Mouse (Mus musculus): ENCODE data around the gene Pdcd7.

Gene Pdcd7

GRCm38 (mm10) chr9:65356971-65357370 lies 11.1 kb downstream of the Pdcd7 start:
- no peak for DNase-seq (ENCODE audit: low spot score)

GRCm38 (mm10) chr9:65358956-65359480 lies 13.1 kb downstream of the Pdcd7 start:
- DNase-seq (ENCODE audit: low spot score): no peak

- DNase-seq (ENCODE audit: low spot score): no peak
Measured at GRCm38 (mm10) chr9:65360641-65361448, 14.9 kb downstream of the Pdcd7 start, which contains the start of gene Ubap1l. Gene Ubap1l (plus strand): TSS chr9:65361041.

DNA sequence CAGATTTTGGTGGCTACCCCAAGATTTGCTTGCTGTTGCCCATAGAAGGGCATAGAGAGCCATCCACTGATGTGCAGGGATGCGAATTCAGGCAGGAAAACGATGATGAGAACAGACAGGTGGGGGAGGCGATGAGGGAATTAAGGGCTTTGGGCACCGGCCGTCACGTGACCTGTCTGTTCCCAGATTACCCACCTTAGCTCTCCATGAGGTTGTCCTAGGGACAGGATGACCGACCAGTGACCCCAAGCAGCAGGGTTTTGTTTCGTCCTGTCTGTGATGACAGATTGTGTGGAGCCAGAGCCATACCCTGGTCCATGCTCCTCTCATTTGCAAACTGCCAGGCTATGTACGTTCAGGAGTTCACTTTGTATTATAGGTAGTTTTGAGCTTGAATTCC lies 17.8 kb downstream of the Pdcd7 start:
- DNase-seq (ENCODE audit: low spot score): no peak

DNA sequence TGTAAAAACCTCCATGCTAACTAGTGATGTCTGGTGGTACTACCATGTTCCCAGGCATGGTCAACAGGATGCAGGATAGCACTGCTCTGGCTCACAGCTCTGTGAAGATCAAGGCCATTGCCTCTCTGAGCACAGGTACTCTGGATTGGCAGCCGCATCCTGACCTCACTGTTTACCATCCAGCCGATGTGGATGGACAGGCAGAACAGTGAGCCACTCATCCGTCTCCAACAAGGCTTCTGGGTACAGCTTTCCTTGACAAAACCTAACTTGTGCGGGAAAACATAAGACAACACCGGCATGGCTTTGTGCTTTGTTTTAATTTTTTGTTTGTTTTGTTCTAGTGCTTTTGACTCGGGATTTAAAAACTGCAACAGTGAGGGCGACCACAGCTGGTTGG lies 19.8 kb downstream of the Pdcd7 start:
- no peak for DNase-seq (ENCODE audit: low spot score)

GRCm38 (mm10) chr9:65371756-65372155 lies 25.9 kb downstream of the Pdcd7 start:
- no peak for DNase-seq (ENCODE audit: low spot score)

DNA sequence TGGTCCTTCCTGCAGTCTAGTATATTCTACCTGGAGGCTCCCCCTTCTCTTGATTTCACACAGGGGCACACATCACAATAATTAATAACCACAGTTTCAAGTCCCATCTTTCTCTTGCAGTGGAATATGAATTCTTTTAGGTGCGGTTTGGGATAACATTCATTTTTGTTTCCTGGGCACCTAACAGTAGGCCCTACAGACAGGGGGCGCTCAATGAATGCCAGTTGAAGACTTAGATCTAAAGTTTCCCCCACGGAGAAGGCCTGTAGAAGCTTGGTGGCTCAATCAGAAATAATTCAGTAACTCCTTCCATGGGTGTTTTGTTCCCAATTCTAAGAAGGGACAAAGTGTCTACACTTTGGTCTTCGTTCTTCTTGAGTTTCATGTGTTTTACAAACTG lies 26.5 kb downstream of the Pdcd7 start:
- no peak for DNase-seq (ENCODE audit: low spot score)

GRCm38 (mm10) chr9:65374468-65375162 lies 28.7 kb downstream of the Pdcd7 start:
- DNase-seq (ENCODE audit: low spot score): no peak

DNA sequence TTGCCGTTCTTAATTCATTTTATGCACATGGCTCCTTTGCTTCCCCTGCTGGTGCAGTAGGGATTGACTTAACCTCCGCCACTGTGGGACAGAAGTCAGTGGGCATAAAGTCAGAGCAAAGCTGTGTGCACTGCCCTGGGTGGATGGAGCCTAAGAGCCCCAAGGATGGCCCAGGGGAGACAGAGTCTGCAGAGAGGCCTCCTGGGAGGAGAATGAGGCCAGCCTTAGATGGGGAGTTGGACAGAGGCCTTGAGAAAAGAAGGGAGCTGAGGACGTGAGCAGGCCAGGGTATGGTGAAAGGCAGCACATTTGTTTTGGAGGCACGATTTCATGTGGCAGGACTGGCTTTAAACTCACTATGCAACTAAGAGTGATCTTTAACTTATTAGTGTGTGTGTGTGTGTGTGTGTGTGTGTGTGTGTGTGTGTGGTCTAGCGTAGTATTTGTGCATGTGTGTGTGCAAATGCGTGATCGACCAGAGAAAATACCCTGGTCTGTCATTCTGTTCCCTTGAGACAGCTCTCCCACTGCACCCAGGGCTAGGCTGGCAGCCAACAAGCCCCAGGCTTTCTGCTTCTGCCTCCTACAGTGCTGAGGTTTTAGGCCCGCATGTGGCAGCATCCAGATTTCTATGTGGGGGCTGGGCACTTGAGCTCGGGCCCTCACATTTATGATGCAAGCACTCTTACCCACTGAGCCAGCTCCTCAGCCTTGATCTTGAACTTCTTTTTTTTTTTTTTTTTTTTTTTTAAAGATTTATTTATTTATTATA lies 29.4 kb downstream of the Pdcd7 start:
- no peak for DNase-seq (ENCODE audit: low spot score)

DNA sequence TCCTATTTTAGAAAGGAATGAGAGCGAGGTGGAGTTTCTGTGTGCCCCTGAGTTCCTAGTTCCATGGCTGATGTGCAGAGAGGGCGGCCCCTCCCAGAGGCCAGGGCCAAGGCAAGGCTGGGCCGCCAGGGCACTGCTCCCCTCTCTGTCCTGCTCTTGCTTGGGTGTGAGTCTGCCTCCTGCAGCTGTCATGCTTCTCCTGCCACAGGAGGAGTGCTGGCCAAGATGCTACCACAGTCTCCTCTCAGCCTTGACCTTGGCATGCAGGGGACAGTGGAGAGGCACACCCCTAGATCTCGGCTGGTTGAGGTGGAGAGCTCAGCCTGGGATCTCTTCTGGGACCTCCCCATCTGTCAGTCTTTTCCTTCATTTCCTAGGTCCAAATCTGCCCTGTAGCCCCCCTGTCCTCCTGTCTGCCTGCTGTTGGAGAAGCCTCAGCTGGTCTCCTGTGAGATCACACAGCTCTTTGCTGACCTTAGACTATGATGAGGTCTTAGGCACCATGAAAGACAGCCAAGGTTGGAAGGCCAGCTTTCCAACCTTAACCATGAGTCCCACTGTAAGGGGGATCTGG lies 35.2 kb downstream of the Pdcd7 start:
- no peak for DNase-seq (ENCODE audit: low spot score)

- DNase-seq (ENCODE audit: low spot score): no peak
Measured at GRCm38 (mm10) chr9:65382031-65382750, 36.3 kb downstream of the Pdcd7 start.

GRCm38 (mm10) chr9:65382751-65383097 lies 36.8 kb downstream of the Pdcd7 start:
- DNase-seq (ENCODE audit: low spot score): no peak

GRCm38 (mm10) chr9:65384276-65384675 lies 38.4 kb downstream of the Pdcd7 start:
- DNase-seq (ENCODE audit: low spot score): no peak

GRCm38 (mm10) chr9:65386373-65387140 lies 40.7 kb downstream of the Pdcd7 start:
- no peak for DNase-seq (ENCODE audit: low spot score)

DNA sequence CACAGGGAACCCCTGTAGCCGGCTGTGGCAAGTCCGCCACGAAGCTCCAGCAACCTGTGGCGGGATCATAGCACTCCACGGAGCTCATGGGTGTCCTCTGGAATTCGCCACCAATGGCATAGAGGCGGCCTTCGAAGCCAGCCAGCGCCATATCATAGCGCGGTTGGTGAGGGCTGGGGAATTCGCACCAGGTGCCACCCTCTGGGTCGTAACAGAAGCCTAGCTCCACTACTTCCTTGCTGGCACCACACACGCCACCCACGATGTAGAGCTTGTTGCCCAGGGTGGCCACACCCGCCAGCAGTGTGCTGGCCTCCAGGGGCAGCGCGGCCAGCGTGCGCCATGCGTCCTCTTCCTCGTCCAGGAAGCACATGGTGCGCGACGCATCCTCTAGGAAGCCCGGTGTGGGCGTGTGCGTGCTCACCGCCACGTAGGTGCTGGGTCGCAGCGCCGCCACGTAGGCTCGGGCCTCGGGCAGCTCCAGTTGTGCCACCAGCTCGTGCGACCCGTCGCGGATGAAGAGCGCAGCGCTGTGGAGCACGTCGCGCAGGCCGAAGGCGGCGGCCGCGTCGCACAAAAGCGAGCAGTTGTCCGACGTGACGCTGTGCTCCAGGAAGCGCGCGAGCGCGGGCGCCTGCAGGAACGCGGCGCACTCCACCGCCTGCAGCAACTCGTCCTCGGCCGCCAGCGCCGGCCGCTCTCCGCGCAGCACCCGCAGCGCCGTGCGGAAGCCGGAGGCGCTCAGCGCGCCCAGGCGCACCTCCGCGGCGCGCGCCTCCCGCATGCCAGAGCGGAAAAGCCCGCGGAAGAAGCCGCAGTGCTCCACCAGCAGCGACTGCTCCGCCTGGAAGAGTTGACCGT lies 45.1 kb downstream of the Pdcd7 start:
- DNase-seq (ENCODE audit: low spot score): no peak

DNA sequence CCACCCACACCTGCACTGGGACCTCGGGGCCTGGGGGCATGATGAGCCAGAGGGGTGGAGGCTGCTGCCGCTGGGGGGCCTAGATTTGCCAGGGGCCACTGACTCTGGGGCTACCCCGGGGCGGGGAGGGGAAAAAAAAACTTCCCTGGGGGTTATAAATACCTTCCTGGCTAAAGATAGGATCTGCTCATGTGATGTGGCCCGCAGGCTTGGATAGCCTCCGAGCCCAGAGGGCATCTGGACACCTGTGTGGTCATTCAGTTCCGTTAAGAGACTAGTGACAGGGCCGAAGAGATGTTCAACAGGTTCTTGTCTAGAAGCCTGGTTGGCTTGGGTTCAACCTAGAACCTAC lies 45.7 kb downstream of the Pdcd7 start, which contains the start of gene Kbtbd13:
Gene Kbtbd13 (minus strand): TSS at position 40 of the 352 bp plus-strand sequence.
- no peak for DNase-seq (ENCODE audit: low spot score)

DNA sequence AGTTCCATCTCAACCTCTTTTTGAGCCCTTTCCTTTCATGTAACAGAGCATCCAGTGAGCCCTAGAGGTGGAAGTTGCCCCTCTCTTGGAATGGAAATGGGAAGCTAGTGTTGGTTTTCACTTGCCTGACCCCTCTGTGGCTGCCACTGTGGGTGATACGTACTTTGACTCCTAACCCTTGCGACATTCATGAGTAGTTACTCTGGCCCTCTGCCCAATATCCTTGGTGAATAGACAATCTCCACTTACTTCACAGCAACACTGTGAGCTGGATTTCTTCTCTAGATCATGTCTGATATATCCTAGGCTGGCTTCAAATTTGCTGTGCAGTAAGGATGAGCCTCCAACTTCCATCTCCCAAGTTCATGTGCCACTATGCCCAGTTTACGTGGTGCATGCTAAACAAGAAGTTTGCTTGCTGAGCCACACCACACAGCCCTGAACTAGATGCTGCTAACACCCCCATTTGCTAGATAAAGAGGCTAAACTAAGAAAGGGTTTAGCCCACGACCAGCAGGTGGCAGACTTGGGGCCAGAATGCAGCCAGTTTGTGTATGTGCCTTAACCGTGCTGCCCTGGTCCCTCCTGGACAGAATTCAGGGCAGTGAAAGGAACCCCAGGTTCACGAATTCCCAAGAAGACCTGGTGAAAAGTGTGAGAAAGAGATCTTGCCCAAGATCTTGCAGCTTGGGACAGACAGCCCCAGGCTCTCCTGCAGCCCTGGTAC lies 46.9 kb downstream of the Pdcd7 start:
- peak; percentile 51 for DNase-seq (ENCODE audit: low spot score)

DNA sequence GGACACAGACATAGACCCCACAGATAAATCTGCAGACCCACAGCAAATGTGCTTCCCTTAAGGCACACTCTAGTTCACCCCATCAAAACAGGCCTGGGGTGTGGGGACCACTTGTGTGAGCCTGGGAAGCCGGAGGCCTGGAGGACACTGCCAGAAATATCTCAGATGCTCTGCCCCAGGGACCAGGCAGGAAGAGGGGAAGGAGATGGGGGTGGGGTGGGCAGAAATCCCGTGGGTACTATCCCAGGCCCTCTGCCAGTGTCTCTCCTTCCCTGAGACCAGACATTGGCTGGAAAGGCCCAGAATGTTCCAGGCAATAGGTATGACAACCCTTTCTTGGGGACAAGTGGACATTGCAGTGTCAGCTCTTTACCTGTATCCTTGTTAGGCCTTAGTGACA lies 47.7 kb downstream of the Pdcd7 start:
- no peak for DNase-seq (ENCODE audit: low spot score)

- DNase-seq (ENCODE audit: low spot score): no peak
Measured at GRCm38 (mm10) chr9:65394360-65394759, 48.5 kb downstream of the Pdcd7 start.
